Mouse (Mus musculus): ENCODE results near the gene Flcn. TPM values are rescaled to one million over a fixed set of nuclear protein-coding genes. Genes with fewer than 3 reads are reported as not detected.
A peak's percentile ranks its signal among the peaks of the same experiment; 100 is the strongest.

The Flcn gene
- 32.0 and 33.7 TPM in 2 replicates for polyA plus RNA-seq (2014; fragmentation: Nextera tagmentation; extraction: Ambion mirVana)

DNA sequence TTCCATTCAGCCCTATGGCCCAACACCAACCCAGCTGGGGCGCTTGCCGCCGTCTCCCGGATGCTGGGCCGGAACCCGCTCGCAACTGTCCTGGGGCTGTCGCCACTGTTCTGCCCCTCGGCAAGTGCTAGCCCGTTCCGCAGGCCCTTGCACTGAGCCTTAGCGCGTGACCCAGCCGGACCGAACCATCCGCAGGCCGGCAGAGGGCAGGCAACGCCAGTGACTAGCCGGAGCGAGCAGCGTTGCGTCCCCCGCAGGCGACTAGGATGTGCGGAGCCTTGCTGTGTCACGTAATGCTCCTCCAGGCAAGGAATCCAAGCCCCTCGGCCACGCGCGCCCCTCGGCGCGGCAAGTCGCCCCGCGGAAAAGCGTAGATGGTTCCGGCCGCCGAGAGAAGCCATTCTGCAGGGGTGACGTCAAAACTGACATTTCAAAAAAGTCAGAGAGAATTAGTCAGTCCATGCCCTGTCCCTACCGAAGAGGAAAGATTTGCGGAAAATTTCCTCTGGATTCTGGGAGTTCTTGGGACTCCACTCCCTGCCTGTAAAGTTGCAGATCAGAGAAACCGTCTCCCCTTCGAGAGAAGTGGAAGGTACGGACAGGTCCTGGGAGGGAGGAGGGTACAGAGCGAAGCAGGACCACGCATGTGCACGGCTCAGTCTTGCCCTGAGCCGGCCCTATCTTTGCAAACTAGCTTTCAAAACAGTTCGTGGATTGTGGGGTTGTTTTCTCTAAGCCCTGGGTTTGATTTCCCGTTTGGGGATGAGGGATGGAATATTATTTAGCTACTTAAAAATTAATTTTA, at the start of gene Flcn:
Gene Flcn, minus strand, starts transcription at position 347 of the 805 bp plus-strand sequence.
- Histone ChIP-seq H3K4me1 (ENCODE audit: control insufficient read depth, insufficient read depth, low read length) (peaks cover 6% of the 10 kb centered on the region), H3K4me2 (ENCODE audit: low read depth, severe bottlenecking) (peak within 1 kb of the TSS; percentile 84), H3K36me3 (ENCODE audit: control insufficient read depth, insufficient read depth, low read length) (no peaks in the 10 kb centered on the region; the same call in 1 of the 2 replicates), H3K4me3 (ENCODE audit: low read depth, low read length) (peak within 1 kb of the TSS; percentile 75), H3K27me3 (ENCODE audit: control insufficient read depth, insufficient read depth, low read length) (no peaks in the 10 kb centered on the region), H3K9me3 (ENCODE audit: control insufficient read depth, low read length) (no peaks in the 10 kb centered on the region), H3K9ac (ENCODE audit: low read length) (peak within 1 kb of the TSS; percentile 96), H3K27ac (replicated peaks; ENCODE audit: low read depth, low read length) (peak within 1 kb of the TSS; percentile 97)
- DNase-seq (ENCODE audit: low spot score): peak; percentile 87
- ATAC-seq (ENCODE audit: insufficient number of reproducible peaks, low FRiP score, low TSS enrichment, low read depth): peak; percentile 90
- WGBS: under 1% methylated on average over 52 of the region's 52 CpGs

- Histone ChIP-seq H3K36me3 (ENCODE audit: control insufficient read depth, insufficient read depth, low read length) (0 out of 2 replicates have a peak, but pooled peaks cover 2% of the 10 kb centered on the region), H3K4me2 (ENCODE audit: low read depth, severe bottlenecking) (no peak overlapping the region), H3K9ac (ENCODE audit: low read length) (no peak overlapping the region), H3K4me1 (ENCODE audit: control insufficient read depth, insufficient read depth, low read length) (no peaks in the 10 kb centered on the region), H3K9me3 (ENCODE audit: control insufficient read depth, low read length) (no peaks in the 10 kb centered on the region), H3K27ac (replicated peaks; ENCODE audit: low read depth, low read length) (no peak overlapping the region), H3K4me3 (ENCODE audit: low read depth, low read length) (no peak overlapping the region), H3K27me3 (ENCODE audit: control insufficient read depth, insufficient read depth, low read length) (no peaks in the 10 kb centered on the region)
- DNase-seq (ENCODE audit: low spot score) (no peak), ATAC-seq (ENCODE audit: insufficient number of reproducible peaks, low FRiP score, low TSS enrichment, low read depth) (no peak)
- 67% methylated on average over 3 of the region's 3 CpGs for WGBS
Measured at GRCm38 (mm10) chr11:59852865-59853264, 43.0 kb upstream of the Flcn start.

GRCm38 (mm10) chr11:59847891-59848884, 38.4 kb upstream of the Flcn start:
- H3K9me3 ChIP-seq (ENCODE audit: control insufficient read depth, low read length): no peaks in the 10 kb centered on the region
- peak overlapping the region; percentile 68 for H3K27ac ChIP-seq (replicated peaks; ENCODE audit: low read depth, low read length)
- DNase-seq (ENCODE audit: low spot score): peak; percentile 84
- WGBS: under 1% methylated on average over 68 of the region's 69 CpGs
- H3K36me3 ChIP-seq (ENCODE audit: control insufficient read depth, insufficient read depth, low read length): no peaks in the 10 kb centered on the region
- peak; percentile 74 for ATAC-seq (ENCODE audit: insufficient number of reproducible peaks, low FRiP score, low TSS enrichment, low read depth)
- no peaks in the 10 kb centered on the region for H3K4me1 ChIP-seq (ENCODE audit: control insufficient read depth, insufficient read depth, low read length)
- H3K9ac ChIP-seq (ENCODE audit: low read length): peak overlapping the region; percentile 88
- H3K4me2 ChIP-seq (ENCODE audit: low read depth, severe bottlenecking): peak overlapping the region; percentile 74
- H3K4me3 ChIP-seq (ENCODE audit: low read depth, low read length): peak overlapping the region; percentile 64
- no peaks in the 10 kb centered on the region for H3K27me3 ChIP-seq (ENCODE audit: control insufficient read depth, insufficient read depth, low read length)

- Histone ChIP-seq H3K27me3 (ENCODE audit: control insufficient read depth, insufficient read depth, low read length) (no peaks in the 10 kb centered on the region), H3K9me3 (ENCODE audit: control insufficient read depth, low read length) (no peaks in the 10 kb centered on the region), H3K4me1 (ENCODE audit: control insufficient read depth, insufficient read depth, low read length) (no peaks in the 10 kb centered on the region), H3K36me3 (ENCODE audit: control insufficient read depth, insufficient read depth, low read length) (no peaks in the 10 kb centered on the region), H3K4me3 (ENCODE audit: low read depth, low read length) (no peak overlapping the region), H3K9ac (ENCODE audit: low read length) (no peak overlapping the region), H3K27ac (replicated peaks; ENCODE audit: low read depth, low read length) (no peak overlapping the region), H3K4me2 (ENCODE audit: low read depth, severe bottlenecking) (no peak overlapping the region)
- WGBS: 31% methylated on average over 2 of the region's 2 CpGs
- ATAC-seq (ENCODE audit: insufficient number of reproducible peaks, low FRiP score, low TSS enrichment, low read depth): no peak
- DNase-seq (ENCODE audit: low spot score): peak; percentile 59
Measured at GRCm38 (mm10) chr11:59847131-59847530, 37.3 kb upstream of the Flcn start.

DNA sequence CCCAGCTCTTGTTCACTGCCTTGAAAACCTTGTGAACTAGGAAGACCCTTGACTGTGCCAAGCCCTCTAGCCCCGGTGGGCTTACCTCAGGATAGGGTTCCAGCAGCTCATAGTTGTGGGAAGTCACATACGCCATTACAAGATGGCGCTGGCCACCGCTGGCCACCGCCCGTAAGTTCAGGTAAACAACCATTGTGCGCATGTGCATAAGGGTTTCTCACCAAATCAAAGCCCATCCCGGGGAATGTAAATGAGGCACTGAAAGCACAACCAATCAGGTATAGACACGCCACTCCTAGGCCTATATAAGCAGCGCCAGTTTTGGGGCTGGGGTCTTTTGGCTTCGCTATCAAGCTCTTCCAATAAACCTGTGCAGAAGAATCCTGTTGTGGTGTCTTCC, 36.5 kb upstream of the Flcn start:
- WGBS: 94% methylated on average over 11 of the region's 11 CpGs
- Histone ChIP-seq H3K4me3 (ENCODE audit: low read depth, low read length) (no peak overlapping the region), H3K9ac (ENCODE audit: low read length) (no peak overlapping the region), H3K9me3 (ENCODE audit: control insufficient read depth, low read length) (no peaks in the 10 kb centered on the region), H3K4me1 (ENCODE audit: control insufficient read depth, insufficient read depth, low read length) (no peaks in the 10 kb centered on the region), H3K4me2 (ENCODE audit: low read depth, severe bottlenecking) (no peak overlapping the region), H3K27me3 (ENCODE audit: control insufficient read depth, insufficient read depth, low read length) (no peaks in the 10 kb centered on the region), H3K36me3 (ENCODE audit: control insufficient read depth, insufficient read depth, low read length) (no peaks in the 10 kb centered on the region), H3K27ac (replicated peaks; ENCODE audit: low read depth, low read length) (no peak overlapping the region)
- no peak for ATAC-seq (ENCODE audit: insufficient number of reproducible peaks, low FRiP score, low TSS enrichment, low read depth)
- no peak for DNase-seq (ENCODE audit: low spot score)

DNA sequence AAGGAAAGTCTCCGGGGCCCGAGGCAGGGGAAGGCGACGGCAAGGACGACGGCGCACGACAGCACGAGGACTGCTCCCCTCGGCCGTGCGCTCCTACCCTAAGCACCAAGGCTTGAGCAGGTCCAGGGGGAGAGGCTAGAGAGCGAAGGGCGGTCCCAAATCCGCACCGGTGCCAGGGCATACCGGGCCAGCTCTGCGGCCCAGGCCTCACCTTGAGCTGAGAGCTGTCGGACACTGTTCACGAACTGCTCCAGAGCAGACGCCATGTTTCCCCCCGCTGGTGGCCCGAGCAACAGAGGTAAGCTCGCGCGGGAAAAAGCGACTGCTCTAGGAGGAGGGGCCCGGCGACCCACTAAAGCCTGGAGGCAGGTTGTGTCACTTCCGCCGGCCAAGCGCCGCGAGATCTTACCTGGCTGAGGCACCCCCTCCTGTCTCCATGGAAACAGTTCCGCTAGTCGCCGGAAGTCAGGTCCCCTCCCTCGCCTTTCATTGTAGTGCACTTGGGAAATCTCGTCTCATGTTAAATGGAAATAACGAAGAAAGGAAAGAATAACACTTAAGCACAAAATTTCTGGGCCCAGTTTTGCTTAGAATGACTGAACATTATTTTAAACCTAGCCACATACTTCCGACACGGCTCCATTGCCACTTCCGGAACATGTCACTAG, 29.8 kb upstream of the Flcn start, which contains the start of gene Cops3:
Gene Cops3, minus strand, starts transcription at position 380 of the 668 bp plus-strand sequence.
- Histone ChIP-seq H3K9ac (ENCODE audit: low read length) (peak within 1 kb of the TSS; percentile 95), H3K4me1 (ENCODE audit: control insufficient read depth, insufficient read depth, low read length) (peaks cover 9% of the 10 kb centered on the region), H3K27me3 (ENCODE audit: control insufficient read depth, insufficient read depth, low read length) (no peaks in the 10 kb centered on the region), H3K4me3 (ENCODE audit: low read depth, low read length) (peak within 1 kb of the TSS; percentile 99), H3K9me3 (ENCODE audit: control insufficient read depth, low read length) (no peaks in the 10 kb centered on the region), H3K27ac (replicated peaks; ENCODE audit: low read depth, low read length) (peak within 1 kb of the TSS; percentile 94), H3K36me3 (ENCODE audit: control insufficient read depth, insufficient read depth, low read length) (peaks cover 2% of the 10 kb centered on the region; the same call in 1 of the 2 replicates), H3K4me2 (ENCODE audit: low read depth, severe bottlenecking) (peak within 1 kb of the TSS; percentile 69)
- DNase-seq (ENCODE audit: low spot score) (peak; percentile 97), ATAC-seq (ENCODE audit: insufficient number of reproducible peaks, low FRiP score, low TSS enrichment, low read depth) (peak; percentile 93)
- under 1% methylated on average over 43 of the region's 43 CpGs for WGBS

DNA sequence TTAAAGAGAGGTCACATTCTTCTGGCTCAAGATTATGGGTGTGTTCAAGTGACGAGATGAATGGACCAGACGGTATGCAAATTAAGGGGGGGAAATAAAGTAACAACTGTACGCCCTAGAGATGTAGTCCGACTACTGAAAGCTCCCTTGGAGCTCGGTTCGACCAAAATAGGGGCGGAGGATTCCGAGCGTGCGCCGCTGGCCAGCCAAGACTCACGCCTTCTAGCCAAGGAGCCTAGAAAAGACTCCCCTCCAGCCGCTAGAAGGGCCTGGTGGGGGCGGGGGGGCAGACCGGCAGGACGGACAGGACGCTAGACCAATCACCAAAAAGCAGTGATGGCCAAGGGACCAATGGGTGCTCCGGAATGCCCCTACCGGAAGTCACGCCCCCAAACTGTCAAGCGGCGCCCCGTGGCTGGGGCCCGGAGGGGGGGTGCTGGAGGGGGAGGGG, 29.2 kb upstream of the Flcn start, which contains the start of gene Nt5m:
Gene Nt5m, plus strand, starts transcription at position 440 of the 451 bp plus-strand sequence.
- WGBS: under 1% methylated on average over 24 of the region's 24 CpGs

More for the DNA sequence above, 29.2 kb upstream of the Flcn start, which contains the start of gene Nt5m:
- H3K9me3 ChIP-seq (ENCODE audit: control insufficient read depth, low read length): no peaks in the 10 kb centered on the region
- peak within 1 kb of the TSS; percentile 99 for H3K4me3 ChIP-seq (ENCODE audit: low read depth, low read length)
- ATAC-seq (ENCODE audit: insufficient number of reproducible peaks, low FRiP score, low TSS enrichment, low read depth): peak; percentile 96
- peaks cover 2% of the 10 kb centered on the region; the same call in 1 of the 2 replicates for H3K36me3 ChIP-seq (ENCODE audit: control insufficient read depth, insufficient read depth, low read length)
- peaks cover 9% of the 10 kb centered on the region for H3K4me1 ChIP-seq (ENCODE audit: control insufficient read depth, insufficient read depth, low read length)
- H3K9ac ChIP-seq (ENCODE audit: low read length): peak within 1 kb of the TSS; percentile 95
- DNase-seq (ENCODE audit: low spot score): peak; percentile 96
- H3K27ac ChIP-seq (replicated peaks; ENCODE audit: low read depth, low read length): peak within 1 kb of the TSS; percentile 94
- peak within 1 kb of the TSS; percentile 69 for H3K4me2 ChIP-seq (ENCODE audit: low read depth, severe bottlenecking)
- no peaks in the 10 kb centered on the region for H3K27me3 ChIP-seq (ENCODE audit: control insufficient read depth, insufficient read depth, low read length)
